Mouse (Mus musculus) hematopoietic stem cell, adult 5-6 weeks (primary cell): Measurements from ENCODE around the gene Gm6882. TPM values are rescaled to one million over a fixed set of nuclear protein-coding genes. Genes with fewer than 3 reads are reported as not detected.
"Not testable (repeated sequence)": the region's sequence is repeated elsewhere in the genome, so short reads cannot be mapped to it uniquely, and the experiment has no call there.

Source experiments
- ATAC-seq, 2 experiments: fragments of 125-278 bp in 1 of 2; replicated peaks in 1 of 2; 2 replicates each; pipeline ENCODE4 v1.8.0; 2016 to 2017; ENCODE audit warnings: inconsistent platforms in 2 of 2, mild to moderate bottlenecking in 2 of 2, moderate number of reproducible peaks in 2 of 2, low read depth in 1 of 2, moderate TSS enrichment in 1 of 2; ENCODE audit not compliant: low FRiP score in 2 of 2, poor library complexity in 2 of 2, severe bottlenecking in 2 of 2, insufficient read depth in 1 of 2, low TSS enrichment in 1 of 2
- total RNA-seq: library from RNA; stranded (forward); fragments of 172-1452, 232-1000 nt; gene quantifications from 2 replicates; pipeline ENCODE4 v1.2.3, GENCODE M21; 2017

Gene Gm6882
- not detected in 2 replicates for total RNA-seq

DNA sequence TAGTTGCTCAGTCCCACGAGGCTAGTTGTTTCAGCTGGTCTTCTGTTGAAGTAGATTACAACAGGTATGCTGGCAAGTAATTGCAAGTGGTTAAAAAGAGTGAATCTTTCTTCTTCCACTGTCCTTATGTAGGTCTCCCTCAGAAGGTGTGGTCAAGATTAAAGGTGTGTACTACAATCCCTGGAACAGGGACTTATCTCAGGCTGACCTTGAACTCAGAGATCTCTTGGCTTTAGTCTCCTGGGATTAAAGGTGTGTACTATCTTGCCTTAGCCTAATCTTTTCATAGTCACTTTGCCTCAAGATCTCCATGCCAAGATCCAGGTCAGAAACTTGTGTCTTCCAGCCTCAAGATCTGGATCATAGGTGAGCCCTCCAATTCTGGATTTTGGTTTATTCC, at the start of gene Gm6882:
Gene Gm6882 (minus strand): TSS at position 101 of the 400 bp plus-strand sequence.
- ATAC-seq, result not testable (repeated sequence)

Other genes starting within 250 kb of the Gm6882 start
- not detected in 2 replicates for gene Gm5157, start 242.3 kb downstream of the Gm6882 start, total RNA-seq
- not detected in 2 replicates for gene Vmn1r124, start 172.1 kb downstream of the Gm6882 start, total RNA-seq
- not detected in 2 replicates for gene Vmn1r125, start 160.6 kb downstream of the Gm6882 start, total RNA-seq
- not detected in 2 replicates for gene Vmn1r126, start 131.3 kb downstream of the Gm6882 start, total RNA-seq
- gene Vmn1r127, start 112.9 kb downstream of the Gm6882 start, total RNA-seq, result not detected in 2 replicates
- gene Vmn1r128, start 83.4 kb downstream of the Gm6882 start, total RNA-seq, result not detected in 2 replicates
- not detected in 2 replicates for gene Vmn1r129, start 71.5 kb downstream of the Gm6882 start, total RNA-seq
- gene Vmn1r130, start 79.0 kb upstream of the Gm6882 start, total RNA-seq, result not detected in 2 replicates
- not detected in 2 replicates for gene Vmn1r131, start 113.3 kb upstream of the Gm6882 start, total RNA-seq
- not detected in 2 replicates for gene Vmn1r132, start 181.3 kb upstream of the Gm6882 start, total RNA-seq